Mouse (Mus musculus): ENCODE data around the gene Echdc3.

DNA sequence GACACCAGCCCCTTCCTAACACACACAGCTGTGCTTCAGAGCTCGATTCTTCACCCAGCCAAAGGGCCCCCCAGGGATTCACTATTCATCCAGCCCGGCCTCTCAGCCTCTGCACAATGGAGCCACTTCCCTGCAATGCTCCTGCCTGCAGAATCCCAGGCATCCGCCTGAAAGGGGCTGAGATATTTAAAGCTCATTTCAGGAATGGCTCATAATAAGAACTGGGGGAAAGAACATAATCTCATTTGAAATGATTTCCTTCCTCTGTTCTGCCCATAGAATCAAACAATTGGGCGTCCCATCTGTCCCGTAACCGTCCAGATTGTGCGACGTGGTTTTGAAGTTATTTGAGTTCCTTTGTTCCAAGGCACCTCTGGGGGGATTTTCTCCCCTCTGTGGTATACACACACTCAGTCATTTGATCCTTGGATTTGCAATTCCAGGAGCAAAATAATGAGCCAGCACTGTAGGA is 48.4 kb upstream of the Echdc3 start:
- TF ChIP-seq CTCF (IDR thresholded peaks at IDR 0.05) (no peak), EP300 (IDR thresholded peaks at IDR 0.05) (no peak)
